9 mouse cellular contexts compared by ENCODE assay signal in genomic region chr13:38766133-38766532, GRCm38 (mm10).
DNase-seq lines count a peak whose midpoint lies in the region; TF ChIP-seq lines count a peak whose summit lies in the region.
"Had no signal": no experiment of that assay in that cellular context is flagged by ENCODE, and none has a peak within 500 bp of the region (broad histone marks: within the 10 kb centered on the region; RNA-seq: fewer than 3 reads in every experiment).

No protein-coding gene starts in this region.

- DNase-seq in cerebellum, postnatal 10 days = peak; percentile 73 to 77
- no peak for DNase-seq in cerebellum, adult 2 months
- peak; percentile 39 for DNase-seq in left cerebral cortex, postnatal 4 days
- no peak for DNase-seq in left cerebral cortex, adult 18-20 months (ENCODE audit: low spot score in 2 of 2)
- DNase-seq in MEL (ENCODE audit: low read depth, low spot score) = peak; percentile 39
- DNase-seq in kidney, postnatal 36 days = peak; percentile 8 to 62
- no peak for DNase-seq in right cerebral cortex, postnatal 36 days (ENCODE audit: low spot score in 2 of 2)
- DNase-seq in gastrocnemius, adult 8-10 months (ENCODE audit: low spot score in 2 of 2) = no peak

- peak; percentile 60 for TF ChIP-seq RAD21 in MEL (IDR thresholded peaks at IDR 0.05; ENCODE audit: low read depth, low read length)

- H3K4me1 ChIP-seq in cerebellum, adult 2 months (ENCODE audit: control insufficient read depth, insufficient read depth, low read length) = no peaks in the 10 kb centered on the region
- no peaks in the 10 kb centered on the region for H3K4me1 ChIP-seq in MEL (ENCODE audit: control insufficient read depth in 1 of 2, insufficient read depth in 2 of 2, low read length in 2 of 2)
- H3K4me1 ChIP-seq: embryonic facial prominence, embryonic 13.5 days had no signal

- no peak for TF ChIP-seq CTCF in cerebellum, adult 2 months (IDR thresholded peaks at IDR 0.05; ENCODE audit: borderline replicate concordance, insufficient read depth, low read depth, low read length)
- TF ChIP-seq CTCF in MEL (IDR thresholded peaks at IDR 0.05 in 2 of 3, conservative IDR thresholded peaks at IDR 0.05 in 1 of 3; ENCODE audit: control insufficient read depth in 1 of 3, insufficient read depth in 1 of 3, low read depth in 2 of 3, low read length in 3 of 3, poor library complexity in 1 of 3, severe bottlenecking in 1 of 3) = peak; percentile 44 to 67 (median 53)

- no peak for TF ChIP-seq POLR2A in cerebellum, adult 2 months (IDR thresholded peaks at IDR 0.05; ENCODE audit: borderline replicate concordance, insufficient read depth, low read length)
- no peak for TF ChIP-seq POLR2A in MEL (IDR thresholded peaks at IDR 0.05; ENCODE audit: control insufficient read depth in 1 of 2, insufficient read depth in 1 of 2, low read depth in 1 of 2, low read length in 2 of 2, poor library complexity in 1 of 2)

- no peak overlapping the region for H3K4me3 ChIP-seq in cerebellum, adult 2 months (replicated peaks; ENCODE audit: insufficient read depth, low read depth, low read length)
- no peak overlapping the region for H3K4me3 ChIP-seq in MEL (ENCODE audit: control insufficient read depth in 1 of 2, insufficient read depth in 1 of 2, low read depth in 2 of 2, low read length in 2 of 2)
- H3K4me3 ChIP-seq: embryonic facial prominence, embryonic 13.5 days had no signal

- no peaks in the 10 kb centered on the region for H3K36me3 ChIP-seq in MEL (ENCODE audit: control insufficient read depth in 1 of 2, insufficient read depth in 2 of 2, low read length in 2 of 2)
- H3K36me3 ChIP-seq: embryonic facial prominence, embryonic 13.5 days had no signal

- no peak overlapping the region for H3K27ac ChIP-seq in cerebellum, adult 2 months (ENCODE audit: insufficient read depth, low read length)
- H3K27ac ChIP-seq in MEL (ENCODE audit: control insufficient read depth, low read depth, low read length) = no peak overlapping the region
- H3K27ac ChIP-seq: embryonic facial prominence, embryonic 13.5 days had no signal

- H3K9me3 ChIP-seq in MEL (replicated peaks; ENCODE audit: insufficient read depth, low read length) = no peaks in the 10 kb centered on the region
- H3K9me3 ChIP-seq: embryonic facial prominence, embryonic 13.5 days had no signal

- intact Hi-C loops in left cerebral cortex, postnatal 4 days (cut with DNase I) = no loop called here

- no peaks in the 10 kb centered on the region for H3K27me3 ChIP-seq in cerebellum, adult 2 months (ENCODE audit: control insufficient read depth, insufficient read depth, low read length)
- H3K27me3 ChIP-seq in MEL (ENCODE audit: control insufficient read depth in 1 of 2, insufficient read depth in 2 of 2, low read length in 2 of 2) = no peaks in the 10 kb centered on the region
- H3K27me3 ChIP-seq: embryonic facial prominence, embryonic 13.5 days had no signal

- no peak for TF ChIP-seq EP300 in MEL (IDR thresholded peaks at IDR 0.05; ENCODE audit: low read depth in 1 of 2, low read length in 2 of 2)

- 22% methylated on average over 4 of the region's 4 CpGs for WGBS in cerebellum, adult 2 months

- H3K79me2 ChIP-seq in MEL (ENCODE audit: control insufficient read depth, insufficient read depth, low read length, poor library complexity) = no peaks in the 10 kb centered on the region

- H3K9ac ChIP-seq in MEL (ENCODE audit: control insufficient read depth, low read depth, low read length, poor library complexity, severe bottlenecking) = no peak overlapping the region
- H3K9ac ChIP-seq: embryonic facial prominence, embryonic 13.5 days had no signal

TF ChIP-seq in MEL, 35 proteins besides CTCF, POLR2A, EP300 and RAD21:
- TF ChIP-seq USF2 (IDR thresholded peaks at IDR 0.05; ENCODE audit: borderline replicate concordance in 1 of 2, insufficient read depth in 1 of 2, low read depth in 1 of 2, low read length in 2 of 2) = no peak
- TF ChIP-seq ZC3H11A (IDR thresholded peaks at IDR 0.05; ENCODE audit: low read depth, low read length) = peak; percentile 24; the same call in 1 of the 2 replicates
- TF ChIP-seq ZNF384 (IDR thresholded peaks at IDR 0.05; ENCODE audit: low read depth, low read length) = peak; percentile 65; the same call in 1 of the 2 replicates
- TF ChIP-seq SMC3 (IDR thresholded peaks at IDR 0.05; ENCODE audit: low read depth, low read length) = peak; percentile 80

Comparison
In these comparisons a context has a peak if more than half of its experiments do, and no peak if none do; other contexts are left out.
1. DNase-seq: peak in cerebellum, postnatal 10 days (2 of 2), left cerebral cortex, postnatal 4 days (single experiment), MEL (single experiment) and kidney, postnatal 36 days (2 of 2); none in cerebellum, adult 2 months (0 of 2), left cerebral cortex, adult 18-20 months (0 of 2), right cerebral cortex, postnatal 36 days (0 of 2) and gastrocnemius, adult 8-10 months (0 of 2).